In the genomic region with DNA sequence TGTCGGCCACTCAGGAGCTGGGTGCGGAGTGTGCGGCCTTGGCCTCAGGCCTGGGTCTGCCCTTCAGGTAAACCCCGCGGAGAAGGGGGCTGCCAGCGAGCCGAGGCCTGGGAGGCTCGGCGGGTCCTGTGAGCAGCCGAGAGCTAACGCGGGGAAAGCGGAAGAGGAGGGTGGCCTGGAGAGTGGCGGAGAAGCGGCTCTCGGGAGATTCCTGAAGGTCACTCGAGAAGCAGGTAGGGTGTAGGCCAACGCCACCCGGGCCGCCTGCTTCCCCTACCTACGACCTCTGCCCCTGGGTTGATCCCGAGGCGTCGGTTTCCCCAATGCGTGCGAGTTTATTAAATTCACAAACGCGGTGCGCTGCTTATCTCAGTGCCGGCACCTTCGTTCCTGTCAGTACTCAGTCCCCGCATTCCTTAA, we compare ENCODE assay signal across 7 mouse cellular contexts. TPM values are rescaled to one million over a fixed set of nuclear protein-coding genes. Genes with fewer than 3 reads are reported as not detected.
A peak's percentile ranks its signal among the peaks of the same experiment; 100 is the strongest.
DNase-seq lines count a peak whose midpoint lies in the region; ATAC-seq and TF ChIP-seq lines count a peak whose summit lies in the region.

No protein-coding gene starts in this region.

- no peaks in the 10 kb centered on the region; the same call in 1 of the 2 replicates for H3K36me3 ChIP-seq in testis, adult 2 months (ENCODE audit: control insufficient read depth, insufficient read depth, low read length)
- peaks cover 25% of the 10 kb centered on the region for H3K36me3 ChIP-seq in forebrain, embryonic 12.5 days (replicated peaks)
- peaks cover 22% of the 10 kb centered on the region for H3K36me3 ChIP-seq in liver, embryonic 14.5 days (replicated peaks; ENCODE audit: control insufficient read depth, insufficient read depth, low read depth)

- under 1% methylated on average over 32 of the region's 32 CpGs for WGBS in forebrain, embryonic 12.5 days
- under 1% methylated on average over 32 of the region's 32 CpGs for WGBS in liver, embryonic 14.5 days (ENCODE audit: insufficient replicate concordance)

- no peaks in the 10 kb centered on the region for H3K9me3 ChIP-seq in forebrain, embryonic 12.5 days
- H3K9me3 ChIP-seq in liver, embryonic 14.5 days (ENCODE audit: control insufficient read depth, low read length), result no peaks in the 10 kb centered on the region

- H3K9ac ChIP-seq in forebrain, embryonic 12.5 days, result peak overlapping the region; percentile 76
- peak overlapping the region; percentile 79 for H3K9ac ChIP-seq in liver, embryonic 14.5 days (replicated peaks)

- peak overlapping the region; percentile 93 for H3K4me3 ChIP-seq in testis, adult 2 months (ENCODE audit: control insufficient read depth, low read depth, low read length)
- H3K4me3 ChIP-seq in forebrain, embryonic 12.5 days (replicated peaks), result peak overlapping the region; percentile 63
- H3K4me3 ChIP-seq in liver, embryonic 14.5 days (ENCODE audit: insufficient read depth in 1 of 2, low read depth in 2 of 2, low read length in 2 of 2), result peak overlapping the region; percentile 81 to 86

- peak; percentile 44 for ATAC-seq in forebrain, embryonic 12.5 days (ENCODE audit: low FRiP score)
- peak; percentile 75 for ATAC-seq in liver, embryonic 14.5 days (ENCODE audit: insufficient read depth)

- no peak for DNase-seq in testis, postnatal 14 days (ENCODE audit: low spot score)
- peak in 2 of 3 experiments; percentile 11 to 28 for DNase-seq in liver, embryonic 14.5 days (ENCODE audit: low read depth in 3 of 3, low spot score in 3 of 3)
- DNase-seq in retina, postnatal 1 day, result no peak
- DNase-seq in adrenal gland, postnatal 10 days, result no peak
- no peak for DNase-seq in left cerebral cortex, postnatal 10 days (ENCODE audit: extremely low spot score in 1 of 2, low spot score in 2 of 2)

- intact Hi-C loops in left cerebral cortex, postnatal 10 days (cut with DNase I), result loop anchor here (10.0 kb wide), 2 partner anchors 189 to 511 kb away; no protein-coding TSS in a partner anchor

- TF ChIP-seq CTCF in testis, adult 2 months (IDR thresholded peaks at IDR 0.05; ENCODE audit: control insufficient read depth, insufficient read depth, insufficient replicate concordance, low read depth, low read length), result no peak; the same call in 1 of the 2 replicates
- no peak for TF ChIP-seq CTCF in liver, embryonic 14.5 days (IDR thresholded peaks at IDR 0.05; ENCODE audit: low read depth)

- peak overlapping the region; percentile 66 for H3K4me2 ChIP-seq in forebrain, embryonic 12.5 days
- peak overlapping the region; percentile 75 for H3K4me2 ChIP-seq in liver, embryonic 14.5 days (ENCODE audit: low read depth)

- peak overlapping the region; percentile 84 for H3K27ac ChIP-seq in testis, adult 2 months (ENCODE audit: control insufficient read depth, insufficient read depth, low read depth, low read length)
- peak overlapping the region; percentile 82 for H3K27ac ChIP-seq in forebrain, embryonic 12.5 days
- peak overlapping the region; percentile 65 for H3K27ac ChIP-seq in liver, embryonic 14.5 days

- no peak for TF ChIP-seq POLR2A in testis, adult 2 months (IDR thresholded peaks at IDR 0.05; ENCODE audit: control insufficient read depth, low read depth, low read length)

- H3K27me3 ChIP-seq in testis, adult 2 months (ENCODE audit: control insufficient read depth, insufficient read depth, low read length), result no peaks in the 10 kb centered on the region
- no peaks in the 10 kb centered on the region for H3K27me3 ChIP-seq in forebrain, embryonic 12.5 days
- H3K27me3 ChIP-seq in liver, embryonic 14.5 days (ENCODE audit: control insufficient read depth, insufficient read depth, low read length), result no peaks in the 10 kb centered on the region

- peaks cover 3% of the 10 kb centered on the region for H3K4me1 ChIP-seq in testis, adult 2 months (ENCODE audit: control insufficient read depth, insufficient read depth, low read length)
- H3K4me1 ChIP-seq in forebrain, embryonic 12.5 days, result peaks cover 18% of the 10 kb centered on the region
- H3K4me1 ChIP-seq in liver, embryonic 14.5 days (replicated peaks; ENCODE audit: control insufficient read depth in 2 of 2, insufficient read depth in 2 of 2, low read length in 1 of 2), result peaks cover 0 to 6% of the 10 kb centered on the region in 2 experiments; a peak in 2 of 4 replicates

- TF ChIP-seq EP300 in liver, embryonic 14.5 days (IDR thresholded peaks at IDR 0.05; ENCODE audit: low read depth), result no peak

RNA-seq across cellular contexts. Expression of a gene that starts 0.4 kb away (rescaled TPM):
- polyA plus RNA-seq in testis, adult 2 months (2012; rRNA removed), result 43.5 and 52.8 TPM in 2 replicates
- polyA plus RNA-seq in forebrain, embryonic 12.5 days (2016; fragmentation: Nextera tagmentation; extraction: Ambion mirVana), result 178 and 183 TPM in 2 replicates
- 86.8 and 95.8 TPM in 2 replicates for polyA plus RNA-seq in liver, embryonic 14.5 days (2012; rRNA removed)
- polyA plus RNA-seq in liver, embryonic 14.5 days (2014; fragmentation: Nextera tagmentation; extraction: Ambion mirVana), result 136 and 142 TPM in 2 replicates
- total RNA-seq in adrenal gland, postnatal 10 days (2021), result 100 to 1,000 TPM; 743 to 828 TPM
- 100 to 1,000 TPM; 234 to 247 TPM for total RNA-seq in left cerebral cortex, postnatal 10 days (2021)

RNA-seq across cellular contexts. Expression of a gene that starts 34.8 kb away (rescaled TPM):
- 85.9 and 97.7 TPM in 2 replicates for polyA plus RNA-seq in testis, adult 2 months (2012; rRNA removed)
- polyA plus RNA-seq in forebrain, embryonic 12.5 days (2016; fragmentation: Nextera tagmentation; extraction: Ambion mirVana), result 0.44 and 0.50 TPM in 2 replicates
- polyA plus RNA-seq in liver, embryonic 14.5 days (2012; rRNA removed), result 0.02 and 0.03 TPM in 2 replicates
- 0.06 and 0.14 TPM in 2 replicates for polyA plus RNA-seq in liver, embryonic 14.5 days (2014; fragmentation: Nextera tagmentation; extraction: Ambion mirVana)
- total RNA-seq in adrenal gland, postnatal 10 days (2021), result not detected
- total RNA-seq in left cerebral cortex, postnatal 10 days (2021), result not detected

RNA-seq across cellular contexts. Expression of a gene that starts 42.0 kb away (rescaled TPM):
- polyA plus RNA-seq in testis, adult 2 months (2012; rRNA removed), result 49.1 and 49.9 TPM in 2 replicates
- 17.4 and 18.1 TPM in 2 replicates for polyA plus RNA-seq in forebrain, embryonic 12.5 days (2016; fragmentation: Nextera tagmentation; extraction: Ambion mirVana)
- polyA plus RNA-seq in liver, embryonic 14.5 days (2012; rRNA removed), result 8.0 and 9.6 TPM in 2 replicates
- polyA plus RNA-seq in liver, embryonic 14.5 days (2014; fragmentation: Nextera tagmentation; extraction: Ambion mirVana), result 4.8 and 6.3 TPM in 2 replicates
- total RNA-seq in adrenal gland, postnatal 10 days (2021), result 10 to 100 TPM; 30.3 to 31.4 TPM
- 10 to 100 TPM; 56.3 to 66.2 TPM for total RNA-seq in left cerebral cortex, postnatal 10 days (2021)

Comparison
In these comparisons a context has a peak if more than half of its experiments do, and no peak if none do; other contexts are left out.
1. DNase-seq: peak in liver, embryonic 14.5 days (2 of 3); none in testis, postnatal 14 days (single experiment), retina, postnatal 1 day (single experiment), adrenal gland, postnatal 10 days (single experiment) and left cerebral cortex, postnatal 10 days (0 of 2).
2. RNA of a gene that starts 34.8 kb away (polyA plus RNA-seq): 85.9 to 97.7 TPM in testis, adult 2 months; 0.44 to 0.50 TPM in forebrain, embryonic 12.5 days and 0.02 to 0.14 TPM in liver, embryonic 14.5 days; every median in the first group is over 10 times any median in the second.
3. Peak in every context shown above with its lines, with median percentiles within 50 percentile points of each other: H3K27ac ChIP-seq and H3K4me3 ChIP-seq.